Mouse (Mus musculus): ENCODE data around the gene Cox6b1. TPM values are rescaled to one million over a fixed set of nuclear protein-coding genes. Genes with fewer than 3 reads are reported as not detected.

Cox6b1 gene
- total and polyA plus RNA-seq, 3 experiments = 611 to 799 TPM; not detected in 1

DNA sequence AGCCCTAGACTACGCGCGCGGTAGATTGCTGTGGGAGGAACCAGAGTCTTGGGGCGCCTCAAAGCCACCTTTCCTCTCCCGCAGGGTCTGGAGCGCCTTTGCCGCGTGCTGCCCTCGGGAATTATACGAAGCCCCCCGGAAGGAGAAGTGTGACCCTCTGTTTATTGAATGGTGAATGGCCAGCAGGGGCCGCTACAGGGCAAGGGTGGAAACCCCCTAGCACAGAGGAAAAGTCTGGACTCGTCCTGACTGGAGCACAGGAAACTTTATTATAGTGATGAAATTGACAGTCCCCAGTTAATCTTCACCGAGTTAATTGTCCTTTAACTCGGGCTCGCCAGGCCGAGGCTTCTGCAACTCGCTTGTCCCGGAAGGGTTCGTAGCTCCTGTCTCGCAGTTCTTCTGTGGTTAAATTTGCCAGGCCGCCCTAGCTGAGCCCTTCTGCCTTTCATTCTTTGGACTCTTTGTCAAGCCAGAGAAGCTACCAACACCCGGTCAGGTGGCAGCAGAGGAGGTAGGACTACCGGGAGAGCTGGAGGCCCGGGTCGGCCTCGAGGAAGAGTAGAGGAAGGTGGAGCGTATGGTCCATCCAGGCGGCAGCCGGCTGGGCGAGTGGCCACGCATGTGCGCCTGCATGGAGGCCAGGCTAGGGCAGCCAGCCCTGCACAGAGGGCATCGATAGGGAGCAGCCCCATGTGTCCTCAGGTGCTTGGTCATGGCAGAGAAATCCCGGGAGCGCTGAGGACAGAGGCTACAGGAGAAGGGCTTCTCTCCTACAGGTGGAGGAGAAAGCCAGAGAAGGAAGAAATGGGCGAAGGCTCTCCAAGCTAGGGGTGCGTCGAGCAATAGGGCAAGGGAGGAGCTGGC lies 36.3 kb downstream of the Cox6b1 start (continued):
- 0 out of 2 replicates have a peak, but pooled peaks have one; percentile 53 for TF ChIP-seq MAZ (IDR thresholded peaks at IDR 0.05; ENCODE audit: low read depth, low read length)
- TF ChIP-seq TCF12 (IDR thresholded peaks at IDR 0.05; ENCODE audit: low read depth, low read length) = no peak
- no peak for TF ChIP-seq CHD2 (IDR thresholded peaks at IDR 0.05; ENCODE audit: low read length)
- no peak for TF ChIP-seq MEF2A (IDR thresholded peaks at IDR 0.05; ENCODE audit: extremely low read depth, insufficient replicate concordance, low read depth, low read length, poor library complexity, severe bottlenecking)

DNA sequence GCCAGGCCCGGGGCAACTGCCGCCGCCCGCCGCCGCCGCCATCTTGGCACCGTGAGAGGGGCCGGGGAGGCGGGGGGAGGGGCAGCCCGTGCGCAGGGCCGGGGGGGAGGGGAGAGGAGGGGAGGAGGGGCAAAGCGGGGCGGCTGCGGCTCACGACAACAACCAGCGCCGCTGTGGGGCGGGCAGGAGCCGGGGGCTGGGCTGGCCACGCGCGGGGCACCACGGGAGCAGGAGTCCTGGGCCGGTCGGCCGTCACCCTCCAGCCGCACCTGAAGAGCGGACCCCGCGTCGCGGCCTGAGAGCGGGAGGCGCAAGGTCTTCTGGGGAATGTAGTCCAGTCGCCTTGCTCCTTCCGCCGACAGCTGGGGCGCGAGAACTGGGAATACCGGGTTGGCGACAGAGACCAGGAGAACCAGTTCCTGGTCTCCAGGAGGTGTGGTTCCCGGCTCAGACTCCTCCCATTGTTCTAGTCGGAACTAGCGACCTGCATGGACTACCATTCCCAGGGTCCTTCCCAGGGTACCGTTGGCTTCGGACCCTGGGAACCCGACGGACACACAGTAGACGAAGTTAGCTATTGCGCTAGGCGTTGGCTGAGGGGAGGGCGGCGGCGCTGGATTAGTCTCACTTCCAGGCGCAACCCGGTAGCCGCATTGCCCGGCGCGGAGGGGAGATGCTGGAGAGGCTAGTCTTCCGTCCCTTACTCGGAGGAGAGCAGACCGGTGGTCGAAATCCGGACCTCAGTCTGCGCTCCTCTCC lies 37.1 kb downstream of the Cox6b1 start, which contains the start of gene Kmt2b:
Kmt2b (minus strand) TSS at position 51 of the 759 bp plus-strand sequence.
- Histone ChIP-seq H3K36me3 (ENCODE audit: control insufficient read depth in 1 of 2, insufficient read depth in 2 of 2, low read length in 2 of 2) (peaks cover 4 to 13% of the 10 kb centered on the region in 2 experiments; a peak in 3 of 4 replicates), H3K27ac (ENCODE audit: control insufficient read depth, low read depth, low read length) (peak within 1 kb of the TSS; percentile 70), H3K4me1 (ENCODE audit: control insufficient read depth in 1 of 2, insufficient read depth in 2 of 2, low read length in 2 of 2) (peaks cover 7 to 31% of the 10 kb centered on the region in 2 experiments; a peak in 3 of 4 replicates), H3K79me2 (ENCODE audit: control insufficient read depth, insufficient read depth, low read length, poor library complexity) (peaks cover 36% of the 10 kb centered on the region), H3K9me3 (replicated peaks; ENCODE audit: insufficient read depth, low read length) (no peaks in the 10 kb centered on the region), H3K9ac (ENCODE audit: control insufficient read depth, low read depth, low read length, poor library complexity, severe bottlenecking) (peak within 1 kb of the TSS; percentile 93), H3K27me3 (ENCODE audit: control insufficient read depth in 1 of 2, insufficient read depth in 2 of 2, low read length in 2 of 2) (no peaks in the 10 kb centered on the region), H3K4me3 (ENCODE audit: control insufficient read depth in 1 of 2, insufficient read depth in 1 of 2, low read depth in 2 of 2, low read length in 2 of 2) (peak within 1 kb of the TSS; percentile 83 to 99)
- TF ChIP-seq MEF2A (IDR thresholded peaks at IDR 0.05; ENCODE audit: extremely low read depth, insufficient replicate concordance, low read depth, low read length, poor library complexity, severe bottlenecking) = no peak
- no peak for TF ChIP-seq TAL1 (IDR thresholded peaks at IDR 0.05; ENCODE audit: low read length)
- TF ChIP-seq ETS1 (IDR thresholded peaks at IDR 0.05; ENCODE audit: low read depth, low read length) = peak; percentile 43; the same call in 1 of the 2 replicates
- no peak for TF ChIP-seq MAFK (IDR thresholded peaks at IDR 0.05; ENCODE audit: borderline replicate concordance, low read depth, low read length)
- TF ChIP-seq BHLHE40 (IDR thresholded peaks at IDR 0.05; ENCODE audit: borderline replicate concordance, low read depth, low read length) = 0 out of 2 replicates have a peak, but pooled peaks have one; percentile 31
- TF ChIP-seq USF1 (IDR thresholded peaks at IDR 0.05; ENCODE audit: low read depth, low read length) = no peak
- TF ChIP-seq RAD21 (IDR thresholded peaks at IDR 0.05; ENCODE audit: low read depth, low read length) = no peak
- TF ChIP-seq ELF1 (IDR thresholded peaks at IDR 0.05; ENCODE audit: low read depth, low read length) = peak; percentile 68; the same call in 1 of the 2 replicates
- TF ChIP-seq NELFE (IDR thresholded peaks at IDR 0.05; ENCODE audit: low read depth, low read length) = no peak; the same call in none of the 2 replicates
- TF ChIP-seq TCF12 (IDR thresholded peaks at IDR 0.05; ENCODE audit: low read depth, low read length) = peak; percentile 45; the same call in 1 of the 2 replicates
- peak; percentile 45; the same call in 1 of the 2 replicates for TF ChIP-seq MAX (IDR thresholded peaks at IDR 0.05; ENCODE audit: low read length)
- peak in 1 of 2 experiments; percentile 69; a peak in 2 of 4 replicates for TF ChIP-seq POLR2A (IDR thresholded peaks at IDR 0.05; ENCODE audit: control insufficient read depth in 1 of 2, insufficient read depth in 1 of 2, low read depth in 1 of 2, low read length in 2 of 2, poor library complexity in 1 of 2)
- no peak for TF ChIP-seq CHD1 (IDR thresholded peaks at IDR 0.05; ENCODE audit: low read depth, low read length)
- peak; percentile 68; the same call in 1 of the 2 replicates for TF ChIP-seq SIN3A (IDR thresholded peaks at IDR 0.05; ENCODE audit: low read length)
- TF ChIP-seq EP300 (IDR thresholded peaks at IDR 0.05; ENCODE audit: low read depth in 1 of 2, low read length in 2 of 2) = no peak
- TF ChIP-seq ZC3H11A (IDR thresholded peaks at IDR 0.05; ENCODE audit: low read depth, low read length) = no peak
- no peak for TF ChIP-seq UBTF (IDR thresholded peaks at IDR 0.05; ENCODE audit: borderline replicate concordance, insufficient read depth, low read depth, low read length)
- no peak; the same call in 1 of the 2 replicates for TF ChIP-seq MXI1 (IDR thresholded peaks at IDR 0.05; ENCODE audit: low read depth, low read length)
- TF ChIP-seq SMC3 (IDR thresholded peaks at IDR 0.05; ENCODE audit: low read depth, low read length) = no peak
- TF ChIP-seq MAZ (IDR thresholded peaks at IDR 0.05; ENCODE audit: low read depth, low read length) = peak; percentile 91
- peak; percentile 87 for TF ChIP-seq KAT2A (conservative IDR thresholded peaks at IDR 0.05; ENCODE audit: low read depth, low read length)
- TF ChIP-seq MYC (IDR thresholded peaks at IDR 0.05; ENCODE audit: low read depth, low read length) = no peak
- no peak for TF ChIP-seq USF2 (IDR thresholded peaks at IDR 0.05; ENCODE audit: borderline replicate concordance in 1 of 2, insufficient read depth in 1 of 2, low read depth in 1 of 2, low read length in 2 of 2)
- TF ChIP-seq ZKSCAN1 (IDR thresholded peaks at IDR 0.05; ENCODE audit: low read depth, low read length) = no peak
- TF ChIP-seq E2F4 (IDR thresholded peaks at IDR 0.05; ENCODE audit: borderline replicate concordance, low read depth, low read length) = no peak
- peak; percentile 42; the same call in 1 of the 2 replicates for TF ChIP-seq NRF1 (IDR thresholded peaks at IDR 0.05; ENCODE audit: insufficient read depth, low read depth, low read length, poor library complexity, severe bottlenecking)
- peak; percentile 95 for TF ChIP-seq HCFC1 (IDR thresholded peaks at IDR 0.05; ENCODE audit: low read depth, low read length)
- no peak for TF ChIP-seq JUND (IDR thresholded peaks at IDR 0.05; ENCODE audit: low read depth, low read length)
- TF ChIP-seq CHD2 (IDR thresholded peaks at IDR 0.05; ENCODE audit: low read length) = no peak; the same call in 1 of the 2 replicates
- DNase-seq (ENCODE audit: low read depth, low spot score) = peak; percentile 97
